Mouse (Mus musculus): Measurements from ENCODE around the gene Prg4.

The Prg4 gene

GRCm38 (mm10) chr1:150466132-150466531 is at the start of gene Prg4:
Gene Prg4, minus strand, starts transcription at chr1:150466165.
- no peak for DNase-seq (ENCODE audit: low read depth)

- no peak for DNase-seq (ENCODE audit: low read depth)
Measured at GRCm38 (mm10) chr1:150513041-150513440, 47.1 kb upstream of the Prg4 start.

- no peak for DNase-seq (ENCODE audit: low read depth)
Measured at GRCm38 (mm10) chr1:150505794-150506193, 39.8 kb upstream of the Prg4 start.

GRCm38 (mm10) chr1:150503321-150503720 is 37.4 kb upstream of the Prg4 start:
- no peak for DNase-seq (ENCODE audit: low read depth)

GRCm38 (mm10) chr1:150498177-150498576 is 32.2 kb upstream of the Prg4 start:
- DNase-seq (ENCODE audit: low read depth), result no peak

GRCm38 (mm10) chr1:150497690-150498089 is 31.7 kb upstream of the Prg4 start:
- peak; percentile 20 for DNase-seq (ENCODE audit: low read depth)

- DNase-seq (ENCODE audit: low read depth), result peak; percentile 32
Measured at GRCm38 (mm10) chr1:150496626-150497302, 30.8 kb upstream of the Prg4 start.

GRCm38 (mm10) chr1:150489148-150489547 is 23.2 kb upstream of the Prg4 start:
- DNase-seq (ENCODE audit: low read depth), result no peak

- DNase-seq (ENCODE audit: low read depth), result no peak
Measured at GRCm38 (mm10) chr1:150480674-150481073, 14.7 kb upstream of the Prg4 start.

- DNase-seq (ENCODE audit: low read depth), result no peak
Measured at GRCm38 (mm10) chr1:150472525-150472924, 6.6 kb upstream of the Prg4 start.

GRCm38 (mm10) chr1:150469992-150470391 is 4.0 kb upstream of the Prg4 start:
- no peak for DNase-seq (ENCODE audit: low read depth)

GRCm38 (mm10) chr1:150465364-150465763 is 601 bp downstream of the Prg4 start:
- DNase-seq (ENCODE audit: low read depth), result peak; percentile 67

GRCm38 (mm10) chr1:150463691-150464090 is 2.3 kb downstream of the Prg4 start:
- no peak for DNase-seq (ENCODE audit: low read depth)

GRCm38 (mm10) chr1:150463068-150463467 is 2.9 kb downstream of the Prg4 start:
- no peak for DNase-seq (ENCODE audit: low read depth)

- no peak for DNase-seq (ENCODE audit: low read depth)
Measured at GRCm38 (mm10) chr1:150460595-150460994, 5.4 kb downstream of the Prg4 start.

- DNase-seq (ENCODE audit: low read depth), result no peak
Measured at GRCm38 (mm10) chr1:150459599-150459998, 6.4 kb downstream of the Prg4 start.

- no peak for DNase-seq (ENCODE audit: low read depth)
Measured at GRCm38 (mm10) chr1:150458977-150459376, 7.0 kb downstream of the Prg4 start.

GRCm38 (mm10) chr1:150441731-150442130 is 24.2 kb downstream of the Prg4 start:
- peak; percentile 32 for DNase-seq (ENCODE audit: low read depth)

- DNase-seq (ENCODE audit: low read depth), result no peak
Measured at GRCm38 (mm10) chr1:150438641-150439040, 27.3 kb downstream of the Prg4 start.

GRCm38 (mm10) chr1:150426216-150426615 is 39.7 kb downstream of the Prg4 start:
- DNase-seq (ENCODE audit: low read depth), result no peak

GRCm38 (mm10) chr1:150425665-150426064 is 40.3 kb downstream of the Prg4 start:
- no peak for DNase-seq (ENCODE audit: low read depth)

- DNase-seq (ENCODE audit: low read depth), result no peak
Measured at GRCm38 (mm10) chr1:150418426-150418825, 47.5 kb downstream of the Prg4 start.

- DNase-seq (ENCODE audit: low read depth), result no peak
Measured at GRCm38 (mm10) chr1:150416006-150416405, 50.0 kb downstream of the Prg4 start.

GRCm38 (mm10) chr1:150409996-150410395 is 56.0 kb downstream of the Prg4 start:
- DNase-seq (ENCODE audit: low read depth), result no peak
